Mouse (Mus musculus): Measurements from ENCODE around the gene Zbtb46.

- no peak for TF ChIP-seq POLR2A (IDR thresholded peaks at IDR 0.05; ENCODE audit: low read depth, low read length)
- TF ChIP-seq CTCF (IDR thresholded peaks at IDR 0.05; ENCODE audit: extremely low read depth, insufficient read length, insufficient replicate concordance, low read depth, low read length) = no peak
These were observed 39.9 kb downstream of the Zbtb46 start for GRCm38 (mm10) chr2:181419359-181419758.
